Mouse (Mus musculus) lung, postnatal 25 days (tissue): ENCODE results near the gene Zbtb17.

Source experiments
- DNase-seq: peaks from one replicate; pipeline ENCODE4 v3.0.0; 2022; ENCODE audit warnings: low spot score

Zbtb17 gene

DNA sequence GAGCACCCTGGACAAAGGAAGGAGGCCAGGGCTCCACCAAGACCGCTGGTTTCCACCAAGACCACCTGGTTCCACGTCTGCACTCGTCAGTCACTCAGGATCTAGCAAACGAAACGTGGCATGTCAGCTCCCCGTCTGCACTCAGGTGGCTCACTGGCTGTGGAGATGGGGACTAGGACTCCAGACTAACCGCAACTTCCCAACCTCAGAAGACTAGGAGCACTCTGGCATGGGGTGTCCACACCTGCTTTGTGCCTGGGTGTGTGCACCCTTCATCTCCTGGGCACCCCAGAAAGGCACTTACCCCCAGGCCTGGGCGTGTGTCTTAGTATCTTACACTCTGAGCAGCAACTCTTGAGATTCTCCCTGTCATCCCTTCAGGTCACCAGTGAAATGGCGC, 15.3 kb downstream of the Zbtb17 start:
- no peak for DNase-seq

DNA sequence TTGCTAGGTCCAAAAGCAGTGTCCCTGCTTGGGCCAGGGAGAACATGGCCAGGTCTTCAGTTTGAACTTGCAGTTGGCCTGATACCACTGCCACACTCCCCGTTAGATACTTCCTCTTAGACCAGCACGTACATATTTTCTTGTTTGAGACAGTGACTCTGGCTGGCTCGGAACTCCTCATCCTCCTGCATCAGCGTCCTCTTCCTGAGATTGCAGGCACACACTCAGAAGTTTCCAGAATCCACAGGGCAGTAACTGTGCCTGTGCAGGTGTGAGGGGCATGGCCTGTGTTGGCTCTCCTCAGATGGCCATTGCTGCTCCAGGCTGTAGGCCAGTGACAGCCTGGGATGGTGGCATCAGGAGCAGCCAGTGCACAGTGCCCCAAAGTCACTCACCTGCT, 16.0 kb downstream of the Zbtb17 start:
- DNase-seq, result no peak

DNA sequence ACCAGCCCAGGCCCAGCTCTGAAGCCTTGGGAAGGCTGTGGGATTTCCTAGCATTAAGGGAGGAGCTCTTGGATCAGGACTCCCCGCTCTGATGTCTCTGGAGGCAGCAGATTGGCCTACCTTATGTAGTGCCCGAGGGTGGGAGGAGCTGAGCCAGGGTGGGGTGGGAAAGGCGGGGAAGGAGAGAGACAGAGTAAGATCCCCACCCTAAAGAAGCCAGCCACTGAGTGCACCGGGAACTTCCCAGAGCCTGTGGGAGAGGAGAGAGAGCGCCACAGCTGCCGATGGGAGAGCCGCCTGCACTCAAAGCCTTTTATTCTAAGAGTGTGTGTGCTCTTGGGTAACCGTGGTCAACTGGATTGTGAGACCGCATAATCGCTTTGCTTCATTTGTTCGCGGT, 16.6 kb downstream of the Zbtb17 start:
- no peak for DNase-seq

DNA sequence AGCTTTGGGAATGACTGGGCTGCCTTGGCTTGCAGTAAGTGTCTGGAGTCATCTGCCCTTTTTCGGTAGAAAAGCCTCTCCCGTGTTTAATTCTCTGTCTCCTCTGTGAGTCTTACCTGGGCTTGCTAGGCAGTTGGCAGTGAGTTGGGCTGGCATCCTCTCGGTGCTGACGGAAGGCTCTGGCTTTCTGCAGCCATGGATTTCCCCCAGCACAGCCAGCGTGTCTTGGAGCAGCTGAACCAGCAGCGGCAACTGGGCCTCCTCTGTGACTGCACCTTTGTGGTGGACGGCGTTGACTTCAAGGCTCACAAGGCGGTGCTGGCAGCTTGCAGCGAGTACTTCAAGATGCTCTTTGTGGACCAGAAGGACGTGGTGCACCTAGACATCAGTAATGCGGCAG, 17.1 kb downstream of the Zbtb17 start:
- no peak for DNase-seq

DNA sequence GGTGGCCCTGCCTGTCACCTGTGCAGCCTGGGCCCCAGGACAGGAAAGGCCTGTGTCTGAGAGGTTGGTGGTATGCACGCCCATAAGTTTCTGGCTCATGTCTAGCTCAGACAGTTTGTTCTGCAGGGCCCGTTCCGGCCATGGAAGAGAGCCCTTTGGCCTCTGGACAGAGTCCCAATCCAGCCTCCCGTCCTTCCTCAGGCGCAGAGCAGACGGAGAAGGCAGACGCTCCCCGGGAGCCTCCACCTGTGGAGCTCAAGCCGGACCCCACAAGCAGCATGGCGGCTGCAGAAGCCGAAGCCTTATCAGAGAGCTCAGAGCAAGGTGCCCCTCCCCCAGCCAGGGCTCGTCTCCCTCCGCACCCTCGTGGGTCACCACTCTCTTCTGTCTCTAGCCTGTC, 19.0 kb downstream of the Zbtb17 start:
- no peak for DNase-seq

DNA sequence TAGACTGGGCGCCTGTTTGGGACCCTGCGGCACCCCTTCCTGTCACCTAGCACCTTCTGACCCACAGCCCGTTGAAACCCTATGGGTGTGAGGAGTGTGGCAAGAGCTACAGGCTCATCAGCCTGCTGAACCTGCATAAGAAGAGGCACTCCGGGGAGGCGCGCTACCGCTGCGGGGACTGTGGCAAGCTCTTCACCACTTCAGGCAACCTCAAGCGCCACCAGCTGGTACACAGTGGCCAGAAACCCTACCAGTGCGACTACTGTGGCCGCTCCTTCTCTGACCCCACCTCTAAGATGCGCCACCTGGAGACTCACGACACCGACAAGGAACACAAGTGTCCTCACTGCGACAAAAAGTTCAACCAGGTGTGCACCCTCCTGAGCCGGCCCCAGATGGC, 20.3 kb downstream of the Zbtb17 start:
- DNase-seq, result no peak

DNA sequence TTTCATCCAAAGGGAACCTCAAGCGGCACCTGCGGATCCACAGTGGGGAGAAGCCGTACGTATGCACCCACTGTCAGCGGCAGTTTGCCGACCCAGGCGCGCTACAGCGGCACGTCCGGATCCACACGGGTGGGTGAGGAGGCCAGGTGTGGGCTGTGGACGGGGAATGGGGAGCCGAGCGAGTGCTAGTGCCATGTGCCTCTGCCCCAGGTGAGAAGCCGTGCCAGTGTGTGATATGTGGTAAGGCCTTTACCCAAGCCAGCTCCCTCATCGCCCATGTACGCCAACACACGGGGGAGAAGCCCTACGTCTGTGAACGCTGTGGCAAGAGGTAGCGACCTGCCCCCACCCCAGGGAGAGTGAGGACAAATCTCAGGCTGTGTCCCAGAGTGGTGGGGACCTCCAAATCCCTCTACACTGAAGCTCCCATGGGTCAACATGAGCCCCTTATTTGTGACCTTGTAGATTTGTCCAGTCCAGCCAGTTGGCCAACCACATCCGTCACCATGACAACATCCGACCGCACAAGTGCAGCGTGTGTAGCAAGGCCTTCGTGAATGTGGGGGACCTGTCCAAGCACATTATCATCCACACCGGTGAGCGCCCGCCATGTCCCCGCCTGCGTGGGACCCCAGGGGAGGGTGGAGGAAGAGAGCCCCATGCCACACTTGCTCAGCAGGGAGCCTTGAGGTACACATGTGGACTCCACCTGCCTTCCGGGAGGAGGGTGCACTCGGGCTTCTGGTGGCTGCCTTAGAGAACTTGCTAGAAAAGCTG, 21.2 kb downstream of the Zbtb17 start:
- DNase-seq, result no peak

DNA sequence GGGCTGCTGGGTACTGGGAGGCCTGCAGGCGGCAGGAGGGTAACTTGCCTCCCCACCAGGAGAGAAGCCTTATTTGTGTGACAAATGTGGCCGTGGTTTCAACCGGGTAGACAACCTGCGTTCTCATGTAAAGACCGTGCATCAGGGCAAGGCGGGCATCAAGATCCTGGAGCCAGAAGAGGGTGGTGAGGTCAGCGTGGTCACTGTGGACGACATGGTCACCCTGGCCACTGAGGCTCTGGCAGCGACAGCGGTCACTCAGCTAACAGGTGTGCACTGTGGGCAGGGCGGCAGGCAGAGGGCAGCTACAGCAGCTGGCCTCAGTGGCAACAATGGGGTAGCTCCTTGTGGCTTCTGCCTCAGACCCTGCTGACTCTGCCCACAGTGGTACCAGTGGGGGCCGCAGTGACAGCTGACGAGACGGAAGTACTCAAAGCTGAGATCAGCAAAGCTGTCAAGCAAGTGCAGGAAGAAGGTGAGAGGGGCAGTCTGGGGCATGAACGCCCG, 21.9 kb downstream of the Zbtb17 start:
- DNase-seq, result no peak

DNA sequence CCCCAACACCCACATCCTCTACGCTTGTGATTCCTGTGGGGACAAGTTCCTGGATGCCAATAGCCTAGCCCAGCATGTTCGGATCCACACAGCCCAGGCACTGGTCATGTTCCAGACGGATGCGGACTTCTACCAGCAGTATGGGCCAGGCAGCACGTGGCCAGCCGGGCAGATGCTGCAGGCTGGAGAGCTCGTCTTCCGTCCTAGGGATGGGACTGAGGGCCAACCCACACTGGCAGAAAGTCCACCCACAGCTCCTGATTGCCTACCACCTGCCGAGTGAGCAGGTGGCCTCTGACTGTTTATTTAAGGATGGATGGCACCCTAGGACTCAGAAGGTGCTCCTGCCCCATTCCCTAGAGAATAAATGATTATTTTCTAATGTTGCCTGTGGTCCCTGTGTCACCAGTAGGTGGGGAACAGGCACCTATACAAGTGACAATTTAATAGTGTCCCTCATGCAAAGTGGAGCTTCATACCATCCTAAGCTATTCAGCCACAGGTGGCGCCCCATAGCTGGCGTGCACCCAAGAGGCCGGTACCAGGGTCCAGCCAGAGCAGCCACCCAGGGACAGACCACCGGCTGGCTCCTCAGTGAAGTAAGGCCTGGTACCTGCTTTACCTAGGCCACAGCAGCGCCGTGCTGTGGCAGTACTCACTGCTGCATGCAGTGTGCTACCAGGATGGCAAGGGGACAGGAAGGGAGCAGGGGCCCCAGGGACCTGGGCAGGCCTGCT, 22.6 kb downstream of the Zbtb17 start:
- DNase-seq, result no peak

DNA sequence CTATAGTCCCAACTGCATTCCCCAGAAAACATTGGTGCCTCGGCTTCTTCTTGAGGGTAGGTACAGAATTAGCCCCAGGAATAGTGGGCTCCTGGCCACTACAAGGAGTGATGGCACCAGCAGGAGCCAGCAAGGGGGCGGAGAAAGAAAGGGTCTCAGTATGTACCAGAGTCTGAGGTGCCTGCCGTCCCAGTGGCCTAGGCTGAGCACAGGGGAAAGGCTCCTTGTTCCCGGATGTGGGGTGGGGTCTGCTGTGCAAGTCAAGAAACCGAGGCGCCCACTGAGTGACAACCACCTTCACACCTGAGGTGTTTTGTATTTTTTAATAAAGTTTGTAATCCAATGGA, 23.1 kb downstream of the Zbtb17 start:
- DNase-seq, result no peak

DNA sequence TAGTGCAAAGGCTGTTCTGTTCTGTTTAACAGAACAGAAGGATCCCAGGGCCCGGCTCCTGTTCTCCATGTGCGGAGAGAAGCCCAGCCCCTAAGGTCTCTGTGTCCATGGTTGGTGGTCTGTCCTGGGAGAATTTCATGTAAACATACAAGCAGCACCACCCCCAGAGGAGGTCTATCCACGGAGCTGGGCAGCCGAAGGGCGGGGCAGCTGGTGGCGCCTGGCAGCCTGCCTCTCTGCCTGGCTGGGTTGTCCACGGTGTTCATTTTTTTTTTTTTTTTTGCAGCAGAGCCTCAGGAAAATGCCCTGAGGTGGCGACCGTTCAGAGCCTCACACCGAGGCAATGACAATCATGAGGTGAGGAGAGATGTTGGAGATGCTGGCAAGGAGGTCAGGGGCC, 24.1 kb downstream of the Zbtb17 start:
- DNase-seq, result no peak

DNA sequence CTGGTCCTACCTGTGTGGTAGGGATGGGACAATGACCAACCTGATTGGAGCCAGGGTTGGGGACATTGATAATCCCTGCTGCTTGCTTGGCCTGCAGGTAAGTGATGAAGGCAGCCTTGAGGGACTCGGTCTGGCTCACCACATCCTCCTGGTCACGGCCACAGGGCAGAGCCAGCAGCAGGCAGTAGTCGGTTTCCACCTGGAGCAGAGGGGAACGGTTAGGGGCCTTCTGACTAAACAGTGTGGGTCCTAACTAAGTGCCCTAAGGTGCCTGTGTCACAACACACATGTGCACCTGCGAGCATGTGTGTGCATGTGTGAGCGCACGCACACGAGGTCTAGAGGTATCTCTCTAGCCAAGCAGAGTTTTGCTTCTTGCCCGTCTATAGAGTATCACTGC, 24.9 kb downstream of the Zbtb17 start:
- no peak for DNase-seq

DNA sequence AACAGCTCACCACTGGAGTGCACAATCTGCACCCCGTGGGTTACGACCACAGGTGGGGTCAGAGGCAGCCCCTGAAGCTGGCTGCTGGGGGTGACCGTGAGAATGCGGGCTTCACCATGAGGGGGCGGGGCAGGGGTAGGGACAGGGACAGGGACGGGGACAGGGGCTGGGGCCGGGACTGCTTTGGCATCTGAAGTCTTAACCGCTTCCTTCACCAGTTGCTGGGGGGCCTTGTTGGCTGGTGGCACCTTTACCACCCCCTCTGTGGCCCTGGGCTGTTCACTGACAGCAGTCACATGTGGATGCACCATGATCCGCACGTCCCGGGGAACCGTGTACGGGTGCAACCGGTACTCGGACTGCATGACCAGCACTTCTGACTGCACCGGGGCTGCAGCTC, 27.0 kb downstream of the Zbtb17 start:
- no peak for DNase-seq

DNA sequence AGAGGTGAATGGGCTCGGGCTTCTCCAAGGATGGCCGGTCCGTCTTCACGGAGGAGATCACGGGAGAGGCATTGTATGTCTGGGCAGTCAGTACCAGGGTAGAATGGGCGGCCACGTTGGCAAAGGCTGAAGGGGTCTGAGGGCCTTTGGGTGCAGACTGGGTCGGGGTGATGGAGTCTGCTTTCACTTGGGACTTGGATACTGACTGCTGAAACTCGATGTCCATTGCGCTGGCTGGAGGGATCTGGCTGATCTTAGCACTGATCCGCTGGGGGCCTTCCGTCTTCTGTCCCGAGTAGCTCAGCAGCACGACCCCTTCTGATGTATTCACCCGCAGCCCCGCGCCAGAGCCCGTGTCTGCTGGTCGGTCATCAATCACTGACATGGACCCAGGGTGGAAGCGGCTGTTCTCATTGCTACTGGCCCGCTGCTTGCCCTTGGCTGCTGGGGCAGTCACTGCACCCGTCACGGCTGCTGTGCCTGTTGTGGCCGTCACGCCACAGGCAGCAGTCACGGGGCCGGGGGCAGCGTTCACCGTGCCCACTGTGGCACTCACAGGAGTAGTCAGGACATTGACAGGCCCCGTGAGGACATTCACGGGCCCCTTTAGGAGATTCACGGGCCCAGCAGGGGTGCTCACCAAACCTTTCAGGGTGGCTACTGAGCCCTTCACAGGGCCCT, 28.3 kb downstream of the Zbtb17 start:
- no peak for DNase-seq

DNA sequence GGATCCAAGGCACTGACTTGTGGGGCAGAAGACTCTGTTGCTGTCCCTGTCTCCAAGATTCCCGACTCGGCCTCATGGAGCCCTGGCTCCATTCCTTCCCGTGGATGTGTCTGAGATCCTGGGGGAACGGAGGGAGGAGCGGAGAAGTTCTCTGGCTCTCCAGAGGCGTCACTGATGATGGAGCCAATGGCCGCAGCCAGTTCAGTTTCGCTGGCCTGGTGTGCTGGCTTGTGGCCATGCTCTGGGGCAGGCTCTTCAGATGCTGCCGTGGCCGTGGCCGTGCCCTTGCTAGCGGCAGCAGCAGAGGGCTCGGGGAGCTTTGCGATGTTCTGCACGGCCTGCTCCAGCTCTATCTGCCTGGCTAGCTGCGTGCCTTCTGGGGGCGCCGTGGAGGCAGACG, 30.0 kb downstream of the Zbtb17 start:
- DNase-seq, result no peak

DNA sequence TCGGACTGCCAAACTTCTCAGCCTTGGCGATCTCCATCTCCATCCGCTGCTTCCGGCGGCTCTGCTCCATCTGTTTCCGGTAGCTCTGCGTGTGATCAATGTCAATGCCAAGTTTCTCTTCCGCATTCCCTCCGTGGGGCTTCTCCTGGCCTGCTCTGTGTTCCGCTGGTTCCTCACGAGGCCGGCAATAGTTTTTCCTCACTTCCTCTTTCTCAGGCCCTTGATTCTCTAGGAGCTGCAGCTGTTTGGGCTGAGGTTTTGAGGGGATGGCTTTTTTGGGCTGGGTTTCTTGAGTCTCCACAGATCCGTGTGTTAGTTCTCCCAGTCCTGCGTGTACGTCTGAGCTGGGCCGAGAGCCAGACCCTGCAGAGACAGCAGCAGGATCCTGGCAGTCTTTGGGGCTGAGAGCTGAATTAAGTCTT, 33.2 kb downstream of the Zbtb17 start:
- peak; percentile 70 for DNase-seq

DNA sequence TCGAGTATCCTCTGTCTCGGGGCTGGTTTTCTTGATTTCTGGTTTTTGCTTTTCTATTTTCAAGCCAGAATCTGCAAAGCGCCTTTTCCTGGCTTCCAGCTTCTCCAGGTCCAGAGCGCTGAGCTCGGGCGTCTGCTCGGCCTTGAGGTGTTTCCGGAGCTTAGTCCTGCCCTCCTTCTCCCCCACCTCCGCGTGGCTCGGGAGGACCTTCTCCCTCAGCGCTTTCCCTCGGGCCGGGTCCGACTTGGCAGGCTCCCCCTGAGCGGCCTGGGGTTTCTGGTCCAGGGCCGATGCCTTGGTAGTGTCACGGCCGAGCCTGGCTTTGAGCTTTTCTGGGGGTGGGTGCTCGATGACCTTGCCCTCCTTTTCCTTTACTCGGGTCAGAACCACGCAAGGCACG, 33.8 kb downstream of the Zbtb17 start:
- no peak for DNase-seq

DNA sequence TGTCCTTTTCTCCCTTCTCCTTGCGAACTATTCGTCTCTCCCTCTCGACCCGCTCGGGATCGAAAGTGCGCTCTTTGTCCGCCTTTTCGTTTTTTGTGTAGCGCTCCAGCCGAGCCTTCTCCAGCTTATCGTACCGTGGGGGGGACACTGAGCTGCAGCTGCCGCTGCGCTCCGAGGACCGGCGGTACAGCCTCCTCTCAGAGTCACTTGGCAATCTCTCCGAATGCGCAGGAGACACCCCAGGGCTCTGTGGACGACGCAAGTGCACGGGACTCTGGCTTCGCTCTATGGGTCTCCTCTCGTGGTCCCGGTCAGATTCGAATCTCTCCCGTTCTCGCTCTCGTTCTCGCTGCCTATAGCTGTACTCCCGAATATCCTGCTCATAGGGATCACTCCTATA, 34.3 kb downstream of the Zbtb17 start:
- no peak for DNase-seq

DNA sequence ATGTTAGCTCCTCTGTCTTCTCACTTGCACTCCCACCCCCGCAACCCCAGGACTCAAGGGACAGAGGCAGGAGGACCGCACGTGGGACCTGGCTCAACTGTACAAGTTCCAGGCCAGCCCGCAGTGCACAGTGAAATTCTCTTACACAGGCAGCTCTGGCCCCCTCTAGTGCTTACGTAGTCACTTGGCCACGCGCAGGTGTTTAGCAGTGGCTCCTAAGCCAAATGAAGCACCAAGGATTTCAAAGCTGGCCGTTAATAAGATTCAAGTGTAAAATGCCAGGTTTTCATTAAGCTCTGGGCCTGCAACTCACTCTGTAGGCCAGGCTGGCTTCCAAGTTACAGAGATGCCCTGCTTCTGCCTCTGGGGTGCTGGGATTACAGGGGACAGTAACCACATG, 35.0 kb downstream of the Zbtb17 start:
- no peak for DNase-seq

DNA sequence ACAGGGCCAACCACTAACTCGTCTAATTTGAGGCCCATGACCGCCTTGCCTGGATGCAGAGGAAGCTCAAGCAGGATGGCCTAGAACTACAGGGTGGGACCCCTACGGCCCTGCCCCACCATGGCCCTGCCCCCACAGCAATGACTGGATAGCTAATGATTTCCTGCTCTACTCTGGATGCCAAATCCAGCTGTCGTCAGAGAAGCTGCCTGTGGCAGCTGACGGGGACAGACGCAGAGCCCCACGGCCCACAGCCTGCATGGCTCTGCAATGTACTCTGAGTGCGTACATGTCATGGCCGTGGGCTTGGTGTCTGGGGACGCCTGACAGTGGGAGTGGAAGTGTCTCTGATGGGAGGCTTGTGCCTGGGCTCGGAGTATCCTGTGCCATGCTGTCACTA, 39.6 kb downstream of the Zbtb17 start:
- no peak for DNase-seq

DNA sequence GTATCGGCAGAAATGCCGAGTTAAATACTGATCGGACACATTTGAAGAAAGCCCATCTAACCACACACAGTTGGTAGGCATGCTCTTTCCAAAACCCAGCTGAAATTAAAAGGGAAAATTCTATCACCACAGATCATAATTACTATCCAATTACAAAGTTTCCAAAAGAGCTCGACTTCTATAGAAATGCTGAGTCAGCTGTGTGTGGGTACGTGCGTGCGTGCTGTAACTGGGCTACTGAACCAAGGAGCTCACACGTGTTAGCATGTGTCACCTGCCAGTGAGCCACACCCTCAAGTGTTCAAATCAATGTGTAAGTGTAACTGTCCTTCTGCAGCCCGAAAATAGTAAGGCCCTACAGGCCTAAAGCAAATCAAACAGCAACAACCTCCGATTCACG, 43.1 kb downstream of the Zbtb17 start:
- no peak for DNase-seq

DNA sequence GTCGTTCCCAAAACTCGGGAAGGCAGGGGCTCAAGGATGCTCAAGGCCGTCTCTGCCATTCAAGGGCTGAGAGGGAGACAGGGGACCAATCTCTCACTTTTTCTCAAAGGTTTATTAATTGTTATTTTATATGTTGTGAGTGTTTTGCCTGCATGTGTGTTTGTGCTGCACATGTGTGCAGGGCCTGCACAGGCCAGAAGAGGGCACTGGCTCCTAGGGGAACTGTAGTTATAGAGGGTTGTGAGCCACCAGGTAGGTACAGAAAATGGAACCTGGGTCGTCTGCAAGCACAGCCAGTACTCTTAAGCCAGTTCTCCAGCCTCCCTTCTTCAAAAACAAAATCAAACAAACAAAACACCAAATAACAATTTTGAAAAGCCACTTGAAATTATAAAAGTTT, 44.2 kb downstream of the Zbtb17 start:
- no peak for DNase-seq

DNA sequence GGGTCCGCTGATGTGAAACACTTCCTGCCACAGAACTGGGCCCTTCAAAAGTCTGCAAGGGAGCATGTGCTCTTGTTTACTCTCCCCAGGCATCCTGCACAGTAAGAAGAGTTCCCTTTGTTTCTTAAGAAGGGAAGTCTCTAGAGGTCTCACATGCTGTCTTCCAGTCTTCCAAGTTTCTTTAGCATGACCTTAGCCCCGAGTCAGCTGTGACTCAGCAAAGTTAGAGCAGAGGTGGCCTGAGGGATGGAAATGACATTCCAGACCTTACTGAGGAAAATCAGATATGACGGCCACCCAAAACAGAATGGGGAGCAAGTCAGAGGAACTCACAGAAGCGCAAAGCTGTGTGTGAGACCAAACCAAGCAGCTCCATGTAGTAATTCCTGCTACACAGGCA, 56.2 kb downstream of the Zbtb17 start:
- no peak for DNase-seq
